Mouse (Mus musculus): Measurements from ENCODE around the gene Ywhae. TPM values are rescaled to one million over a fixed set of nuclear protein-coding genes. Genes with fewer than 3 reads are reported as not detected.
"Not testable (repeated sequence)": the region's sequence is repeated elsewhere in the genome, so short reads cannot be mapped to it uniquely, and the experiment has no call there.

Ywhae gene
- total RNA-seq, 2 experiments from 2014 or later = 545 to 577 TPM

GRCm38 (mm10) chr11:75713949-75714348, 18.7 kb upstream of the Ywhae start:
- Histone ChIP-seq H3K4me3 (no peak overlapping the region), H3K27ac (no peak overlapping the region)
- DNase-seq = no peak
- peak; percentile 85 for TF ChIP-seq CTCF (IDR thresholded peaks at IDR 0.05)
- intact Hi-C loops (cut with DNase I) = loop anchor here (10.0 kb wide), 1 partner anchor 451 kb away; no protein-coding TSS in a partner anchor

DNA sequence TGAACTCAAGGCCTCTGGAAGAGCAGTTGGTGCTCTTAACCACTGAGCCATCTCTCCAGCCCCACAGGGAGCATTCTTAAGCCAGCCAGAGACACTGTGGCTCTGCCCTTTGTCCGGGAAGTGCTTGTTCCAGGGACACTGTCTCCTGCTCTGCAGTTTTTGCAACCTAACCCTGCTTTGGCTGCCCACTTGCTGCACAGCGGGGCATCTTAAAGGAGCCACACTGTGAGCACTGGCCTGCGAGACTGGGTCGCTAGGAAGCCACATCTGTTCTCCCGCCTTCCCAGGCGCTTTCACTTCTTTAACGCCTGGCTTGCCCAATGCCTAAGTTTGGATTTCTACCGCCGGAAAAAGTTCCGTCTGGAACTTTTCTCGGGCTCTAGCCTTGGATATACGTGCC, 17.1 kb upstream of the Ywhae start:
- intact Hi-C loops (cut with DNase I) = loop anchor here (5.0 to 10.0 kb wide), 3 partner anchors 42 to 449 kb away; no protein-coding TSS in a partner anchor
- DNase-seq = peak; percentile 60
- Histone ChIP-seq H3K4me3 (peak overlapping the region; percentile 45), H3K27ac (peak overlapping the region; percentile 64; the same call in 1 of the 2 replicates)
- no peak for TF ChIP-seq CTCF (IDR thresholded peaks at IDR 0.05)

- no peak overlapping the region for H3K27ac ChIP-seq
- intact Hi-C loops (cut with DNase I) = loop anchor here (5.0 to 10.0 kb wide), 3 partner anchors 41 to 448 kb away; no protein-coding TSS in a partner anchor
- DNase-seq = no peak
- no peak overlapping the region for H3K4me3 ChIP-seq
- TF ChIP-seq CTCF (IDR thresholded peaks at IDR 0.05) = no peak
Observed at GRCm38 (mm10) chr11:75716661-75717325, 15.9 kb upstream of the Ywhae start.

- H3K27ac ChIP-seq = no peak overlapping the region
- intact Hi-C loops (cut with DNase I) = no loop called here
- no peak for TF ChIP-seq CTCF (IDR thresholded peaks at IDR 0.05)
- no peak overlapping the region for H3K4me3 ChIP-seq
- DNase-seq = no peak
Observed at GRCm38 (mm10) chr11:75722339-75722738, 10.3 kb upstream of the Ywhae start.

DNA sequence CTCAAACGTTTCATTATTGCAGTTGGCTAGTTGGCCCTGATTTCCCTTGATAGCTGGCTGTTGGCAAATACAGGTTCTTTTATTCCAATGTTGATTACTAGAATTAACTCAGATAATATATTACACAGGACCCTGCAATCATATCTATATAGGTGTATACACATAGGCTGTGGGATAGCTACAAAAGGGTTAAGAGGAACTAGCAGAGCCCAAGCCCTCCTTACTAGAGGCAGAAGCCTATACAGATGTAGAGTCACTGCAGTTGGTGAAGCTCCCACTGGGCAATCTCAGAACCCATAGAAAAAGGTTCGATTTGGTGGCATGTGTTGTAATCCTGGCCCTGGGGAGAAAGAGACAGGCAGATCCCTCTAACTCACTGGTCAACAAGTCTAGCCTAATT, 5.5 kb upstream of the Ywhae start:
- Histone ChIP-seq H3K27ac (no peak overlapping the region), H3K4me3 (no peak overlapping the region)
- TF ChIP-seq CTCF (IDR thresholded peaks at IDR 0.05) = no peak
- no peak for DNase-seq
- intact Hi-C loops (cut with DNase I) = no loop called here

- H3K27ac ChIP-seq; DNase-seq; intact Hi-C loops (cut with DNase I); H3K4me3 ChIP-seq: not testable (repeated sequence)
Observed at GRCm38 (mm10) chr11:75727659-75728058, 5.0 kb upstream of the Ywhae start.

DNA sequence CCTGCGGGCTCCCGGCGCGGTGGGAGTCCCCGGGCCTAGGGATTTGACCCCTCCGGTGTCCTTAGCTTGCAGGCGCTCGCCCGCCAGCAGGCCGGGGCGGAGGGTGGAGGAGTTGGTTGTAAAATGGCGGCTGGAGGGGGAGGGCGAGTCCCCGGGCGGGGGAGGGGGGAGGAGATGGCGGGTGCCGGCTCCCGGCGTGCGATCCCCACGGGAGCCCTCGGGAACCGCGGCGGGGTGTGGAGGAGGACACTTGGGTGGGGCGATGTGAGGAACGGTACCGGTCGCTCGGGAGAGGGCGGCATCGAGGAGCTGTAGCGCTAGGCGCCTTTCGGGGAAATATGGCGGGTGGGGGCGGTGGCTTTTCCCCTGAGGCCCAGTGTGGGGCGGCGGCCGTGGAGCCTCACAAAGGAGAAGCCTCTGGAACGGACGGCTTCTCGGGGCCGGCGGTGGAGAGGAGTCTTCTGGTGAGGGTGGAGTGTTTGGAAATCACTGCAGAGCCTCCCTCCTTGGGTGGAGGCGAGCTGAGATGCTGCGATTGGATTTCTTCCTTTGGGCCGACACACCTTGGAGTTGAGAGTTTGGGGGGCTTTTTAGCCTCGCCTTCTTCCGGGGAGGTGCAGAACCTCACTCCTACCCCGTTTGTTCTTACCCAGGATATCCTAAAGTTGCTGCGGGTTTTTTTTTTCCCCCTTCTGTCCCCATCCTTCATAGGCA, 715 bp downstream of the Ywhae start:
- intact Hi-C loops (cut with DNase I) = no loop called here
- Histone ChIP-seq H3K4me3 (peak overlapping the region; percentile 83), H3K27ac (peak overlapping the region; percentile 99)
- DNase-seq = peak; percentile 84
- peak; percentile 5; the same call in 1 of the 2 replicates for TF ChIP-seq CTCF (IDR thresholded peaks at IDR 0.05)

DNA sequence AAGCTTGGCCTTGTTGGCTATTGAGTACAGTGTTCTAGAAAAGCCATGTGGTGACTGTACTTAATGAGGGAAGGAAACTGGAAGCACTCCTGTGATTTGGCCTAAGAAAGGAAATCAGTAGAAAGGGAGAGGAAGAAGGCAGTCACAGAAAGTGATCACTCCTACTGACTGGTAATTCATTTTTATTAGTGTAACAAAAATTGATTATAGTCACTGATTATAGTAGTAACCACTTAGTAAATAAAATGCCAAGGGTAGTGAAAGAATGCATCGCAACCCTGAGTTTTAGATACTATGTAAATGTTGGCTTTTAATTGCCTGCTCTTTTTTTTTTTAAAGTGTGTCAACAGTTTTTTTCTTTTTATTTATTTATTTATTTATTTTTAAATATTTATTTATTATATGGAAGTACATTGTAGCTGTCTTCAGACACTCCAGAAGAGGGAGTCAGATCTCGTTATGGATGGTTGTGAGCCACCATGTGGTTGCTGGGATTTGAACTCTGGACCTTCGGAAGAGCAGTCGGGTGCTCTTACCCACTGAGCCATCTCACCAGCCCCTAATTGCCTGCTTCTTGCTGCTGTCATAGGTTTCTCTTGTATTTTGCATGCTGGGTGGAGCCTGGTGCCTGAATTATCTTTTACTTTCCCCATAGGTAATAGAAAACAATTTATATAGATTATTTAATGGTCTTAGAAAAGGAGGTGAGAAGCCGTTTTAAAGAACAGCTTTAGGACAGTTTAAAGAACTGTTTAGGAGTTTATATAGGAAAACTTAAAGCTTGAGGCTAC, 3.0 kb downstream of the Ywhae start:
- Histone ChIP-seq H3K4me3 (peak overlapping the region; percentile 83), H3K27ac (peak overlapping the region; percentile 99)
- intact Hi-C loops (cut with DNase I) = no loop called here
- TF ChIP-seq CTCF (IDR thresholded peaks at IDR 0.05) = no peak
- no peak for DNase-seq

GRCm38 (mm10) chr11:75736978-75737377, 4.3 kb downstream of the Ywhae start:
- intact Hi-C loops (cut with DNase I) = no loop called here
- DNase-seq = no peak
- TF ChIP-seq CTCF (IDR thresholded peaks at IDR 0.05) = no peak
- Histone ChIP-seq H3K27ac (peak overlapping the region; percentile 52), H3K4me3 (peak overlapping the region; percentile 38)

DNA sequence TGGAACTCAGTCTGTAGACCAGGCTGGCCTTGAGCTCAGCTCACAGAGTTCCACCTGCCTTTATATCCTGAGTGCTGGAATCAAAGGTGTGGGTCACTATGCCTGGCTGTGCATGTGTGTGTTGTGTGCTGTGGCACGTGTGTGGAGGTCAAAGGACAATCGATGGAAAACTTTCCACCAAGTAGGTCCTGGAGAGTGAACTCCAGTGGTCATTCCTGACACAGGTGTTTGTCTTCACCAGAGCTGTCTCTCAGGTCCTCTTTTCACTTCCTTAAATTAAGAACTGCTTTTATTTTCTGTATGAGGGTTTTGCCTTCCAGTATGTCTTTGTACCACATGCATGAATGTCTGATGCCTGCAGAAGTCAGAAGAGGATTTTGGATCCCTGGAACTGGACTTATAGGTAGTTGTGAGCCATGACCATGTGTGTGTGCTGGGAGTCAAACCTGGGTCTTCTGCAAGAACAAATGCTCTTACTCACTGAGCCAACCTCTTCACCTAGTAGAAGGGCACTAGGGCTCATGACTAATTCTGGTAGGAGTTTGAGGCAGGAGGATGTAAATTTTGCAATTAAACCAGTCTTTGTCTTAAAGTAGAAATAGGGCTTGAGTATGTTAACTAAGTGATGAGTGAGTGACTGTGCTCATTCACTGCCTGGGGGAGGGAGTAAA, 5.3 kb downstream of the Ywhae start:
- Histone ChIP-seq H3K4me3 (no peak overlapping the region; the same call in 1 of the 2 replicates), H3K27ac (peak overlapping the region; percentile 12)
- no peak for TF ChIP-seq CTCF (IDR thresholded peaks at IDR 0.05)
- DNase-seq = no peak
- intact Hi-C loops (cut with DNase I) = no loop called here

- Histone ChIP-seq H3K4me3 (no peak overlapping the region), H3K27ac (no peak overlapping the region)
- intact Hi-C loops (cut with DNase I) = no loop called here
- DNase-seq = no peak
- no peak for TF ChIP-seq CTCF (IDR thresholded peaks at IDR 0.05)
Observed at GRCm38 (mm10) chr11:75738477-75738821, 5.8 kb downstream of the Ywhae start.

DNA sequence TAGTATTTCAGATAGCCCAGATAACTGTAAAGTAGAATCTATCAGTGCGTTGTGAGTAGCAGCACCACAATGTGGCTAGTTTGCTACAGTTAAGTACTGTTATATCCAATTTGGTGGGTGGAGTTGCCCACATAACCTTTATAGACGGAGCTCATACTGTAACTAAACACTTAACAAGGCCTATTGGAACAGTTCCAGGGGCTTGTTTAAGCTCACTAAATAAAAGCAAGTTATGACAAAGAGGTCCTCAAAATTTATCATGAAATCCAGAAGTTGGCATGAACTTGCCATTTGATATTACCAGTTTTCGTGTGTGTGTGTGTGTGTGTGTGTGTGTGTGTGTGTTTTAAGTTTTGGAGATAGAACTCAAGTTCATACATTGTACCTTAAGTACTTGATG, 7.5 kb downstream of the Ywhae start:
- Histone ChIP-seq H3K4me3 (peak overlapping the region; percentile 21; the same call in 1 of the 2 replicates), H3K27ac (peak overlapping the region; percentile 79)
- intact Hi-C loops (cut with DNase I) = no loop called here
- DNase-seq = no peak
- no peak for TF ChIP-seq CTCF (IDR thresholded peaks at IDR 0.05)

Data from gastrocnemius, adult 2 months (tissue).